Mouse (Mus musculus) midbrain, embryonic 10.5 days (tissue): Measurements from ENCODE around the gene C1rl. TPM values are rescaled to one million over a fixed set of nuclear protein-coding genes. Genes with fewer than 3 reads are reported as not detected.
"Not testable (repeated sequence)": the region's sequence is repeated elsewhere in the genome, so short reads cannot be mapped to it uniquely, and the experiment has no call there.

Experiments used
- DNase-seq: peaks from one replicate; pipeline ENCODE4 v3.0.0-alpha.2; 2017; ENCODE audit warnings: low spot score
- H3K27ac ChIP-seq: fragments of 300-500 bp; sonication (generic); replicated peaks from 2 replicates; pipeline ENCODE4 v1.5.1; 2016; ENCODE audit warnings: mild to moderate bottlenecking
- H3K27me3 ChIP-seq: fragments of 300-500 bp; sonication (generic); 2 replicates; pipeline ENCODE4 v1.6.1; 2016; ENCODE audit warnings: low read depth, mild to moderate bottlenecking; ENCODE audit not compliant: poor library complexity, severe bottlenecking
- H3K36me3 ChIP-seq: fragments of 300-500 bp; sonication (generic); 2 replicates; pipeline ENCODE4 v1.6.1; 2016; ENCODE audit warnings: mild to moderate bottlenecking, moderate library complexity
- H3K4me1 ChIP-seq: fragments of 300-500 bp; sonication (generic); 2 replicates; pipeline ENCODE4 v1.6.1; 2016
- H3K4me3 ChIP-seq: fragments of 300-500 bp; sonication (generic); 2 replicates; pipeline ENCODE4 v1.5.1; 2016; ENCODE audit warnings: mild to moderate bottlenecking, moderate library complexity
- H3K9me3 ChIP-seq: fragments of 300-500 bp; sonication (generic); replicated peaks from 2 replicates; pipeline ENCODE4 v1.6.1; 2016; ENCODE audit warnings: mild to moderate bottlenecking
- WGBS: fragments of 180-500 bp; shearing (Covaris S2); methylation state at CpG from one replicate; pipeline ENCODE4 v1.1.7; 2016; 5-methylcytosine and 5-hydroxymethylcytosine counted together
- polyA plus RNA-seq: library from polyadenylated mRNA; unstranded; fragments of >200 nt; fragmentation: Nextera tagmentation; extraction: Ambion mirVana; gene quantifications from 2 replicates; pipeline ENCODE4 v1.2.1, GENCODE M21; 2016

The C1rl gene
- polyA plus RNA-seq, 1 experiment from 2014 or later, result 0.28 TPM

DNA sequence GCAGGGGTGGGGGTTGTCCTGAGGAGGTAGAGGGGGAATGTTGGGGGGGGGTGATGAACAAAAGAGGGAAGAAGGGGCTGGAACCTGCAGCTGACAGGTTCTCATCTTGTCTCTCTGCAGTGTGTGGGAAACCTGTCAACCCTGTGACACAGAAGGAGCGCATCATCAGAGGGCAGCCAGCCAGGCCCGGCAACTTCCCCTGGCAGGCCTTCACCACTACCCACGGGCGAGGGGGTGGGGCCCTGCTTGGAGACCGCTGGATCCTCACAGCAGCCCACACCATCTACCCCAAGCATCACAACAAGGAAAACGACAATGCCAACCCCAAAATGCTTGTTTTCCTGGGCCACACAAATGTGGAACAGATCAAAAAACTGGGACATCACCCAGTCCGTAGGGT is 29.2 kb downstream of the C1rl start:
- H3K27ac ChIP-seq, H3K27me3 ChIP-seq: not testable (repeated sequence)
- 80% methylated on average over 7 of the region's 7 CpGs for WGBS

DNA sequence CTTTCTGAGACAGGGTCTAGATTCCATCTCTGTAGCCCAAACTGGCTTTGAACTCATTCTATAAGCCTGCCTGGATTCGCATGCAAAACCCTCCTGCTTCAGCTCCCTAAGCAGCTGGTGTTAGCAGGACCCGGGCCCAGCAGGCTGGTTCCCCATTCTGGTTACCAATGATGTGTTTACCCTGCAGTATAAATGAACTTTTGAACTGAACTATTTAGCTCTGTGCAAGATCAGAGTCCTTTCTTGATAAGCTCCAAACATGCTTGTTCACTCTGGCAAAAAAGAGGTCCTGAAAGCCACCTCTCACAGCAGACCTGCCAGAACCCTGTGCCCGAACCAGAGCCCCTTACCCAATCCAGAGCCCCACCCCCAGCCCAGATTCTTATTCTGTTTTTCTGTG is 35.0 kb downstream of the C1rl start:
- no peaks in the 10 kb centered on the region for H3K36me3 ChIP-seq
- H3K4me3 ChIP-seq, result no peak overlapping the region
- no peak overlapping the region for H3K27ac ChIP-seq
- H3K27me3 ChIP-seq, result no peaks in the 10 kb centered on the region
- no peaks in the 10 kb centered on the region for H3K9me3 ChIP-seq
- 88% methylated on average over 3 of the region's 3 CpGs for WGBS
- DNase-seq, result no peak
- H3K4me1 ChIP-seq, result no peaks in the 10 kb centered on the region

More for the DNA sequence above, 29.2 kb downstream of the C1rl start:
- H3K36me3 ChIP-seq, H3K4me1 ChIP-seq, H3K9me3 ChIP-seq, DNase-seq, H3K4me3 ChIP-seq: not testable (repeated sequence)

DNA sequence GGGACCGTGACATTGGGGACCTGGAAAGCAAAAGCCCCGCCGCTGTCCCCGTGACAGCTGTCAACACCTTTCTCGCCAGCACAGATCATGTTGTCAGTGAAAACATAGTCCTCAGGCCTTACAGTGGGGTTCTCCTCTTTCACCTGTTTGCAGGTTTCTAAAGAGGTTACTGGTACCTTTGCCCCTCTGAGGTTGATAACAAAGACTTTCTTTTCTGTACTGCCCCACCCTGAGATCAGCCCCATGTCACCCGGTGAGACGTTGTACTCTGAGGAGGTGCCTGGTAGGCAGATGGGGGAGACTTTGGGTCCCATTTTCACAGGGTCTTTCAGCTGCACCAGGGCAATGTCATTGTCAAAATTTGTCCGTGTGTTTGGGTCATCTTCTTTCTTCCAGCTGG is 38.2 kb downstream of the C1rl start:
- H3K27me3 ChIP-seq, result no peaks in the 10 kb centered on the region
- no peak overlapping the region for H3K4me3 ChIP-seq
- WGBS, result 88% methylated on average over 8 of the region's 8 CpGs
- H3K9me3 ChIP-seq, result no peaks in the 10 kb centered on the region
- no peak overlapping the region for H3K27ac ChIP-seq
- DNase-seq, result no peak
- no peaks in the 10 kb centered on the region for H3K36me3 ChIP-seq
- no peaks in the 10 kb centered on the region for H3K4me1 ChIP-seq

DNA sequence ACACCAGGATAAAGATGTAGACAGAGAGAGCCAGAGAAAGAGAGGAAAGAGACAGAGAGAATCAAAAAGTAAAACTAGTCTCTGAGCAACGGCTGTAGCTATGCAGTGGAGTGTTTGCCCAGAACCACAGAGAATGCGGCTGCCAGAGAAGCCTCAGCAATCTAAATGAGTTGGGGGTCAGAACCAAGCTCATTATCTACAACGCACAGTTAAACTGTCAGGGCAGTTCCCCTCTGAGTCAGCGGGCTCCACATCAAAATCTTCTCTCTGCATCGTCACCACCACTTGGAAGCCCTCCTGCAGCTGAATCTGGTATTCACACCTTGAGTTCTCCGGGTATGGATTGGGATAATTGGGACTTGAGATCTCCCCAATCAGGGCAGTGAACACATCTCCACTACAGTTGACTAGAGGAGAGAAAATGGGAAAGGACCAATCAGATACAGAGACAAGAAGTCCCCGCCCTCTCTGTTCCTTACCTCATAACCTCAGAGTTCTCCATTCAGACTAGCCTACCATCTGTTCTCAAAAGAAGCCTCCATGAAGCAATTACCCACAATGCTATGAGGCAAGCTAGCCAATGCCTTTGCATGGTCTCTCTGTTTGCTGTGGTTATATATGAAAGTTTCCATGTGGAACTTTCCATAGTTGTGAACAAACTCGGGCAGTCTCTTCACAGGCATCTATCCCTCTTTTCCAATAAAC is 43.4 kb downstream of the C1rl start:
- 85% methylated on average over 8 of the region's 8 CpGs for WGBS
- H3K27ac ChIP-seq, DNase-seq: not testable (repeated sequence)

DNA sequence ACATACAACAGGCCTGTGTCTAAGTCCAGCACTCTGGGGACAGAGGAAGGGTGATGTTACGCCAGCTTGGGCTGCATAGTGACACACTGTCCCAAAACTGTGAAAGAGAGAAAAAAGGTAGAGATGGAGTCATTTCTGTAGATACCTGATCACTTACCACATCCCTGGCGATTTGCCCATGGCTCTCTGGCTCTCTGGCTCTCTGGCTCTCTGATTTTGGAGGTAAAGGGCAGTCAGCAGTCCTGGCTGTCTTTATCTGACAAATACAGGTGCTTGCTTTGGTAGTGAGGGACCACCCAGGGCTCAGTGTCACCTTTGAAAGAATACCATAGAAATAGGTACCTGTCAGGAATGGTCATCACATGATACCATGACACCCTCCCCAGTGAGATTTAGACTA is 48.3 kb downstream of the C1rl start:
- H3K36me3 ChIP-seq, H3K9me3 ChIP-seq, H3K27me3 ChIP-seq, DNase-seq, H3K4me3 ChIP-seq, H3K27ac ChIP-seq, H3K4me1 ChIP-seq: not testable (repeated sequence)
- WGBS, result 82% methylated on average over 2 of the region's 2 CpGs

More for the DNA sequence above, 43.4 kb downstream of the C1rl start:
- H3K4me1 ChIP-seq, H3K9me3 ChIP-seq, H3K27me3 ChIP-seq, H3K36me3 ChIP-seq, H3K4me3 ChIP-seq: not testable (repeated sequence)

DNA sequence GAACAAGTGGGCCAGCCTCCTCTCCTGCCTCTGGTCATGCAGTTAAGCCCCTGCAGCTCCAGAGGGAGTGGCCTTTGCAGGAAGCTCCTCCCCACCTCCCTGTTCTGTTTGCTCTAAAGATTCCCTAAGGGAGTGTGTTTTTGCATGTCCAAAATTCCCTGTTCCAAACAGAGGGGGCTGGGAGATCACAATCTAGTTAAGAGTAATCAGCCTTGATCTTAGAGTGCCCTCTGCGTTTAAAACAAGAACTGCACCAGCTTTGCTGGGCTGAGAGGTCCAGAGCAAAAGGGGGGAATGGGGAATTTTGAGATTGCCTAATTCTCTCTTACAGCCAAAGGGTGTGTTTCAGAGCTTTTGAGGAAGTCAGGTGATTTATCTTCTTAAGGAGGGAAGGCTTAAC is 49.4 kb downstream of the C1rl start, which contains the start of gene C1s1:
Gene C1s1 (minus strand): TSS at position 76 of the 400 bp plus-strand sequence.
- not testable (repeated sequence) for DNase-seq, H3K4me1 ChIP-seq, H3K27ac ChIP-seq, H3K4me3 ChIP-seq, H3K36me3 ChIP-seq, H3K9me3 ChIP-seq, H3K27me3 ChIP-seq
- WGBS, result 9% methylated on average over 1 of the region's 1 CpGs

DNA sequence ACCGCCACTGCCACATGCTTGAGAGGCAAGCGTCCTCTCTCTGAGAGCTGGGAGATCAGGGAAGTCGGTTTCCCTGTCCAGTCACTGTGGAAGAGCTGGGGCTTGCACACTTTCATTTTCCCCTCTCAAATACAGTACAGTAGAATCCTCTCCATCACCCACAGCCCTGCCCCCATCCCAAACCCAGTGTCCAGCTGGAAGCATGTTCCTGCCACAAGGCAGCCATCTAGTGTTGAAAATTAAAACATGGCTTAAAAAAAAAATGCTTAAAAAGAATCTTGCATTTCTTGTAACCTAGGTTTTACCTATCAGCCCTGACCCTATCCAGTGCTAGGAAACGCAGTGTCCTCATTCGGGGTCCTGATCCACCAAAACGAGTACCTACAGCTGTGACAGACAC is 51.6 kb downstream of the C1rl start:
- no peak for DNase-seq

DNA sequence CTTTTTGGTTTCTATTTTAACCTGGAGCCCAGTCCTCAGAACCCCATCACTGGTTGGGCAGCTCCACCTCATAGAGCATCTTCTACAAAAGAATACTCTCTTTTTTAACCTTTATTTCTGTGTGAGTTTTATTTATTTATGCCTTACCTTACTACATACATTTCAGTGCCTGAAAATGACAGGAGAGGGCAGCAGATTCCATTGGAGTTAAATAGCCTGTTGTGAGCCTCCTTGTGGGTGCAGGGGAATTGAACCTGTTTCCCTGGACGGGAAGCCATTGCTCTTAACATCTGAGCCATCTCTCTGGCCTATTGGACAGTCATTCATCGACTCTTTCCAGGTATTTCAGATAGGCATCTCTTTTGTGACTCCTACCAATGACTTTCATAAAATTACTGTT is 52.5 kb downstream of the C1rl start:
- Histone ChIP-seq H3K27ac (no peak overlapping the region), H3K4me1 (no peaks in the 10 kb centered on the region), H3K36me3 (no peaks in the 10 kb centered on the region), H3K9me3 (peaks cover 7% of the 10 kb centered on the region), H3K27me3 (no peaks in the 10 kb centered on the region), H3K4me3 (no peak overlapping the region)
- no peak for DNase-seq
- 90% methylated on average over 2 of the region's 2 CpGs for WGBS

More for the DNA sequence above, 51.6 kb downstream of the C1rl start:
- no peaks in the 10 kb centered on the region for H3K4me1 ChIP-seq
- no peak overlapping the region for H3K27ac ChIP-seq
- no peak overlapping the region for H3K4me3 ChIP-seq
- 0 out of 2 replicates have a peak, but pooled peaks cover 4% of the 10 kb centered on the region for H3K9me3 ChIP-seq
- H3K36me3 ChIP-seq, result no peaks in the 10 kb centered on the region
- WGBS, result 90% methylated on average over 6 of the region's 6 CpGs
- H3K27me3 ChIP-seq, result no peaks in the 10 kb centered on the region

DNA sequence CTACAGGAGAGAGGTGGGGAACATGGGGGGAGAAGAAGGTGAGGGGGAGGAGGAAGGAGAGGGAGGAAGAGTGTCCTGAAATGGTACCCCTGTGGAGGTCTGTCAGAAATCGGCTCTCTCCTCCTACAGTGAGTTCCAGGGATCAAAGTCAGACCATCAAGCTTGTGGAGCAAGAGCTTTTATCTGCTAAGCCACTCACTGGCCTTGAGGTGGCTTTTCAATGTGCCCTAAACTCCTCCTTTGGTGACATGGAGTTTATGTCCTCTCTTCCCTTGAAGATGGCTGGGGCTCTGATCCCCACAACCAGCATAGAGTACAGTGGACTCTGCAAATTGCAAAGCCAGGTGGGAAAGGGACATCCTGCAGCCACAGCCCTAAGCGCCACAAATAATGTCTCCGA is 55.1 kb downstream of the C1rl start:
- 91% methylated on average over 3 of the region's 3 CpGs for WGBS
- not testable (repeated sequence) for H3K36me3 ChIP-seq, H3K27me3 ChIP-seq, H3K4me3 ChIP-seq, H3K4me1 ChIP-seq, DNase-seq, H3K27ac ChIP-seq
- peaks cover 18% of the 10 kb centered on the region for H3K9me3 ChIP-seq

DNA sequence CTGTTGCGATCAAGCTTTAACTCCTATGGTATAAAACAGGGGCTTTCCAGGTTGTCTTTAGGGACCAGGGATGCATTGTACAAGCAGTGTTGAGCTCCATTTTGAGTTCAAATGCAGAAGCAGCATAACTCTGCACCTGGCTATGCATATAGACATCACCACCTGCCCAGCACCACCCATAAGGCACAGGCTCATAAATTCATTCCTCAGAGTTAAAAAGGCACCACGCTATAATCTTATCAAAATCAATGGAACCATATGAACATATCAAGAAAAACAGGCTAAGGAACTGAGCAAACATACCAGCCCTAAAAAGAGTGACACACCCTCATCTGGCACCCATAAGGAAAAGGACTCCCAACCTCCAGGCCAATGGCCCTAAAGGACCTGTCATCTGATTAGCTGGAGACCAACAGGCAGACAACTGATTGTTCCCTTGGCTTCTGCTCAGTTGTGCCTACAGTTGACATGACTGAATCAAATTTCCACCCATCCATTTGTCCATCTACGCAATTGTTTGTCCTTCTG is 56.2 kb downstream of the C1rl start:
- no peak for DNase-seq
- Histone ChIP-seq H3K36me3 (no peaks in the 10 kb centered on the region), H3K9me3 (peaks cover 19% of the 10 kb centered on the region), H3K4me3 (no peak overlapping the region), H3K27me3 (no peaks in the 10 kb centered on the region), H3K27ac (no peak overlapping the region), H3K4me1 (no peaks in the 10 kb centered on the region)
- WGBS, result 89% methylated on average over 3 of the region's 3 CpGs

DNA sequence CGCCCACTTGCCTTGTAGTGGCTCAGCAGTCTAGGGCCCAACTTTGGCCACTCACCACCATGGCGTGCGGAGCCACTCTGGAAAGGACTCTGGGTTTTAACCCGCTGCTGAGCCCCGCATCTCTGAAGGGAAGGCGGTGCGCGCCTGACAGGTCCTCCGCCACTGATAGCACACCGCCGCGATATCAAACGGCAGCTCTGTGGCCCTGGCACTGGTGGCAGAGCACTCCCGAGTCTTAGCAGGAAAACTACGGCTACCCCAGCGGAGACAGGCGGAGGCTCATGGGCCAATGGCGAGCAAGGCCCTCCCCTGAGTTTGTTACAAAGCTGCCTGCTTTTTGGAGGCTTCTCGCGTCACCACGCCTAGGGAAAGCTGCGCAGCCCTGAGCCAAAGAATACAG is 59.9 kb downstream of the C1rl start:
- 67% methylated on average over 22 of the region's 22 CpGs for WGBS
- DNase-seq, result no peak
- Histone ChIP-seq H3K4me3 (no peak overlapping the region), H3K27ac (no peak overlapping the region), H3K9me3 (peaks cover 19% of the 10 kb centered on the region), H3K27me3 (no peaks in the 10 kb centered on the region), H3K4me1 (no peaks in the 10 kb centered on the region), H3K36me3 (no peaks in the 10 kb centered on the region)

DNA sequence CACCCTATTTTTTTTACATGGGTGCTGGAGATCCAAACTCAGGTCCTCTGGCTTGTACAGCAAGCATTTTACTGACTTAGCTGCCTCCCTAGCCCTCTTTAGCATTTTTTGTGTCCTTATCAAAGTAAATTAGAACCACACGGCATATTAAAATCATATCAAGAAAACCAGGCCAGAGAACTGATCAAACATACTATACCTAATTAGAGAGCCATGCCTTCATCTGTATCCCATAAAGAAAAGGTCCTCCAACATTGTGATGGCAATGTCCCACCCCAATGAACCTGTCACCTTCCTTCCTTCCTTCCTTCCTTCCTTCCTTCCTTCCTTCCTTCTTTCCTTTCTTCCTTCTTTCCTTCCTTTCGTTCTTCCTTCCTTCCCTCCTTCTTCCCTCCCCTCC is 63.0 kb downstream of the C1rl start:
- not testable (repeated sequence) for H3K9me3 ChIP-seq, H3K4me1 ChIP-seq, H3K27ac ChIP-seq, H3K4me3 ChIP-seq, H3K27me3 ChIP-seq, H3K36me3 ChIP-seq, DNase-seq
- WGBS, result 66% methylated on average over 2 of the region's 2 CpGs
